Mouse (Mus musculus) bone marrow, adult 2 months (tissue): ENCODE data around the gene Stmn1. TPM values are rescaled to one million over a fixed set of nuclear protein-coding genes. Genes with fewer than 3 reads are reported as not detected.
"Not testable (repeated sequence)": the region's sequence is repeated elsewhere in the genome, so short reads cannot be mapped to it uniquely, and the experiment has no call there.

Source experiments
- H3K27ac ChIP-seq: fragments of 200-500 bp; 2 replicates; pipeline ENCODE4 v1.5.1; 2012; ENCODE audit warnings: low read depth, mild to moderate bottlenecking, control low read depth, inconsistent platforms, low read length; ENCODE audit not compliant: control insufficient read depth, poor library complexity, insufficient read depth
- H3K4me1 ChIP-seq: fragments of 200-500 bp; 2 replicates; pipeline ENCODE4 v1.6.1; 2011; ENCODE audit warnings: low read length; ENCODE audit not compliant: control insufficient read depth, insufficient read depth
- H3K4me3 ChIP-seq: fragments of 200-500 bp; replicated peaks from 2 replicates; pipeline ENCODE3; 2011; ENCODE audit warnings: mild to moderate bottlenecking, low read depth, low read length, control low read depth; ENCODE audit not compliant: control insufficient read depth
- CTCF ChIP-seq: fragments of 200-500 bp; IDR thresholded peaks from 2 replicates; pipeline ENCODE4 v1.5.1; 2011; ENCODE audit warnings: low read length, control low read depth; ENCODE audit not compliant: control insufficient read depth, insufficient read depth
- POLR2A ChIP-seq: fragments of 200-500 bp; IDR thresholded peaks from 2 replicates; pipeline ENCODE4 v1.6.1; 2011; ENCODE audit warnings: low read depth, mild to moderate bottlenecking, control low read depth, low read length, borderline replicate concordance; ENCODE audit not compliant: control insufficient read depth
- WGBS: fragments of 180-500 bp; shearing (Covaris S2); methylation state at CpG from one replicate; pipeline ENCODE4 v1.1.7; 2018; 5-methylcytosine and 5-hydroxymethylcytosine counted together
- polyA plus RNA-seq: library from polyadenylated mRNA; stranded (reverse); fragments of >200 nt; gene quantifications from 2 replicates; pipeline ENCODE4 v1.2.4, GENCODE M21; 2011; ENCODE audit warnings: low replicate concordance; ENCODE audit not compliant: missing spikeins, insufficient read depth, insufficient read length

The Stmn1 gene
- polyA plus RNA-seq, 1 experiment, result 423 TPM

- TF ChIP-seq POLR2A (no peak), CTCF (no peak)
- no peak overlapping the region for H3K4me3 ChIP-seq
- H3K27ac ChIP-seq, result no peak overlapping the region
- 83% methylated on average over 5 of the region's 5 CpGs for WGBS
- H3K4me1 ChIP-seq, result peaks cover 3% of the 10 kb centered on the region; the same call in 1 of the 2 replicates
Measured at GRCm38 (mm10) chr4:134485151-134485900, 17.2 kb downstream of the Stmn1 start.

- H3K4me3 ChIP-seq, result no peak overlapping the region
- H3K27ac ChIP-seq, result no peak overlapping the region
- WGBS, result 90% methylated on average over 5 of the region's 5 CpGs
- H3K4me1 ChIP-seq, result peaks cover 1% of the 10 kb centered on the region; the same call in 1 of the 2 replicates
- no peak for TF ChIP-seq CTCF
Measured at GRCm38 (mm10) chr4:134488211-134488610, 20.1 kb downstream of the Stmn1 start.

- no peak overlapping the region for H3K4me3 ChIP-seq
- H3K4me1 ChIP-seq, result peaks cover 5% of the 10 kb centered on the region
- H3K27ac ChIP-seq, result no peak overlapping the region
- TF ChIP-seq POLR2A, result no peak
- no peak for TF ChIP-seq CTCF
- 55% methylated on average over 11 of the region's 11 CpGs for WGBS
Measured at GRCm38 (mm10) chr4:134489986-134490665, 22.0 kb downstream of the Stmn1 start.

- TF ChIP-seq POLR2A (no peak), CTCF (no peak)
- WGBS, result 23% methylated on average over 6 of the region's 6 CpGs
- Histone ChIP-seq H3K4me3 (no peak overlapping the region), H3K27ac (no peak overlapping the region), H3K4me1 (peaks cover 7% of the 10 kb centered on the region)
Measured at GRCm38 (mm10) chr4:134491716-134492115, 23.6 kb downstream of the Stmn1 start.

GRCm38 (mm10) chr4:134494161-134494560 lies 26.0 kb downstream of the Stmn1 start:
- peak overlapping the region; percentile 85 for H3K27ac ChIP-seq
- not testable (repeated sequence) for H3K4me1 ChIP-seq, H3K4me3 ChIP-seq
- WGBS, result 76% methylated on average over 6 of the region's 6 CpGs

GRCm38 (mm10) chr4:134494780-134495545 lies 26.8 kb downstream of the Stmn1 start:
- 3% methylated on average over 16 of the region's 16 CpGs for WGBS
- Histone ChIP-seq H3K27ac (peak overlapping the region; percentile 85), H3K4me3 (no peak overlapping the region), H3K4me1 (peaks cover 7% of the 10 kb centered on the region)
- TF ChIP-seq CTCF (0 out of 2 replicates have a peak, but pooled peaks have one; percentile 6), POLR2A (no peak)

GRCm38 (mm10) chr4:134495546-134495923 lies 27.4 kb downstream of the Stmn1 start:
- Histone ChIP-seq H3K4me1 (peaks cover 7% of the 10 kb centered on the region), H3K4me3 (no peak overlapping the region), H3K27ac (peak overlapping the region; percentile 85)
- TF ChIP-seq CTCF, result no peak
- TF ChIP-seq POLR2A, result no peak
- WGBS, result 52% methylated on average over 5 of the region's 5 CpGs

GRCm38 (mm10) chr4:134496595-134497210 lies 28.6 kb downstream of the Stmn1 start, which contains the start of gene Paqr7:
TSS of gene Paqr7 (plus strand) at chr4:134496697.
- peak within 1 kb of the TSS; percentile 85 for H3K27ac ChIP-seq
- H3K4me1 ChIP-seq, result peaks cover 7% of the 10 kb centered on the region
- no peak for TF ChIP-seq CTCF
- TF ChIP-seq POLR2A, result peak; percentile 58; the same call in 1 of the 2 replicates
- H3K4me3 ChIP-seq, result peak within 1 kb of the TSS; percentile 69
- under 1% methylated on average over 35 of the region's 35 CpGs for WGBS
